Mouse (Mus musculus): Measurements from ENCODE around the gene Glrx5. TPM values are rescaled to one million over a fixed set of nuclear protein-coding genes. Genes with fewer than 3 reads are reported as not detected.

Gene Glrx5
- polyA plus RNA-seq, 1 experiment from 2014 or later, result 162 TPM

- peaks cover 32% of the 10 kb centered on the region for H3K36me3 ChIP-seq (ENCODE audit: insufficient read depth, low read length)
- no peak overlapping the region for H3K4me2 ChIP-seq (replicated peaks; ENCODE audit: low read depth, low read length)
- H3K27ac ChIP-seq (ENCODE audit: low read length), result no peak overlapping the region
- H3K4me3 ChIP-seq (ENCODE audit: low read length), result no peak overlapping the region
- 0 out of 2 replicates have a peak overlapping the region, but pooled peaks have one; percentile 15 for H3K9ac ChIP-seq (replicated peaks; ENCODE audit: low read length)
- H3K27me3 ChIP-seq (ENCODE audit: insufficient read depth, low read length), result no peaks in the 10 kb centered on the region
- peaks cover 15% of the 10 kb centered on the region for H3K4me1 ChIP-seq (ENCODE audit: insufficient read depth, low read length)
- no peaks in the 10 kb centered on the region for H3K9me3 ChIP-seq (ENCODE audit: low read length)
- 37% methylated on average over 12 of the region's 12 CpGs for WGBS
- no peak for ATAC-seq (ENCODE audit: low FRiP score, low TSS enrichment)
Measured at GRCm38 (mm10) chr12:105039578-105040289, 7.2 kb downstream of the Glrx5 start.

- no peak for ATAC-seq (ENCODE audit: low FRiP score, low TSS enrichment)
- H3K27me3 ChIP-seq (ENCODE audit: insufficient read depth, low read length), result no peaks in the 10 kb centered on the region
- 94% methylated on average over 7 of the region's 7 CpGs for WGBS
Measured at GRCm38 (mm10) chr12:105040950-105041349, 8.5 kb downstream of the Glrx5 start.

GRCm38 (mm10) chr12:105043081-105043480 is 10.6 kb downstream of the Glrx5 start:
- Histone ChIP-seq H3K36me3 (ENCODE audit: insufficient read depth, low read length) (peaks cover 29% of the 10 kb centered on the region), H3K4me3 (ENCODE audit: low read length) (no peak overlapping the region), H3K27me3 (ENCODE audit: insufficient read depth, low read length) (no peaks in the 10 kb centered on the region), H3K4me2 (replicated peaks; ENCODE audit: low read depth, low read length) (no peak overlapping the region), H3K9me3 (ENCODE audit: low read length) (0 out of 2 replicates have a peak, but pooled peaks cover 11% of the 10 kb centered on the region), H3K4me1 (ENCODE audit: insufficient read depth, low read length) (peaks cover 15% of the 10 kb centered on the region), H3K27ac (ENCODE audit: low read length) (no peak overlapping the region), H3K9ac (replicated peaks; ENCODE audit: low read length) (no peak overlapping the region)
- WGBS, result 86% methylated on average over 5 of the region's 5 CpGs
- no peak for ATAC-seq (ENCODE audit: low FRiP score, low TSS enrichment)

More at GRCm38 (mm10) chr12:105040950-105041349, 8.5 kb downstream of the Glrx5 start:
- Histone ChIP-seq H3K4me3 (ENCODE audit: low read length) (no peak overlapping the region), H3K9me3 (ENCODE audit: low read length) (0 out of 2 replicates have a peak, but pooled peaks cover under 1% of the 10 kb centered on the region), H3K36me3 (ENCODE audit: insufficient read depth, low read length) (peaks cover 29% of the 10 kb centered on the region), H3K4me2 (replicated peaks; ENCODE audit: low read depth, low read length) (no peak overlapping the region), H3K9ac (replicated peaks; ENCODE audit: low read length) (no peak overlapping the region), H3K27ac (ENCODE audit: low read length) (no peak overlapping the region), H3K4me1 (ENCODE audit: insufficient read depth, low read length) (peaks cover 15% of the 10 kb centered on the region)

GRCm38 (mm10) chr12:105044775-105045174 is 12.3 kb downstream of the Glrx5 start:
- WGBS, result 75% methylated on average over 9 of the region's 9 CpGs
- peak; percentile 54; the same call in 1 of the 2 replicates for ATAC-seq (ENCODE audit: low FRiP score, low TSS enrichment)
- H3K4me1 ChIP-seq (ENCODE audit: insufficient read depth, low read length), result peaks cover 6% of the 10 kb centered on the region

GRCm38 (mm10) chr12:105048301-105048863 is 15.9 kb downstream of the Glrx5 start:
- 0 out of 2 replicates have a peak, but pooled peaks cover 11% of the 10 kb centered on the region for H3K9me3 ChIP-seq (ENCODE audit: low read length)
- no peaks in the 10 kb centered on the region for H3K27me3 ChIP-seq (ENCODE audit: insufficient read depth, low read length)
- ATAC-seq (ENCODE audit: low FRiP score, low TSS enrichment), result no peak
- no peaks in the 10 kb centered on the region for H3K4me1 ChIP-seq (ENCODE audit: insufficient read depth, low read length)
- H3K9ac ChIP-seq (replicated peaks; ENCODE audit: low read length), result no peak overlapping the region
- H3K4me3 ChIP-seq (ENCODE audit: low read length), result no peak overlapping the region
- H3K27ac ChIP-seq (ENCODE audit: low read length), result no peak overlapping the region
- 75% methylated on average over 17 of the region's 17 CpGs for WGBS
- H3K4me2 ChIP-seq (replicated peaks; ENCODE audit: low read depth, low read length), result no peak overlapping the region
- H3K36me3 ChIP-seq (ENCODE audit: insufficient read depth, low read length), result no peaks in the 10 kb centered on the region

More at GRCm38 (mm10) chr12:105044775-105045174, 12.3 kb downstream of the Glrx5 start:
- peaks cover 29% of the 10 kb centered on the region for H3K36me3 ChIP-seq (ENCODE audit: insufficient read depth, low read length)
- H3K4me2 ChIP-seq (replicated peaks; ENCODE audit: low read depth, low read length), result no peak overlapping the region
- H3K4me3 ChIP-seq (ENCODE audit: low read length), result no peak overlapping the region
- H3K27ac ChIP-seq (ENCODE audit: low read length), result no peak overlapping the region
- H3K9me3 ChIP-seq (ENCODE audit: low read length), result 0 out of 2 replicates have a peak, but pooled peaks cover 11% of the 10 kb centered on the region
- no peak overlapping the region for H3K9ac ChIP-seq (replicated peaks; ENCODE audit: low read length)
- H3K27me3 ChIP-seq (ENCODE audit: insufficient read depth, low read length), result no peaks in the 10 kb centered on the region

- H3K9ac ChIP-seq (replicated peaks; ENCODE audit: low read length), result no peak overlapping the region
- H3K4me2 ChIP-seq (replicated peaks; ENCODE audit: low read depth, low read length), result no peak overlapping the region
- H3K27ac ChIP-seq (ENCODE audit: low read length), result no peak overlapping the region
- no peak for ATAC-seq (ENCODE audit: low FRiP score, low TSS enrichment)
- WGBS, result 77% methylated on average over 12 of the region's 12 CpGs
- no peaks in the 10 kb centered on the region for H3K4me1 ChIP-seq (ENCODE audit: insufficient read depth, low read length)
- H3K27me3 ChIP-seq (ENCODE audit: insufficient read depth, low read length), result no peaks in the 10 kb centered on the region
- H3K9me3 ChIP-seq (ENCODE audit: low read length), result 0 out of 2 replicates have a peak, but pooled peaks cover 11% of the 10 kb centered on the region
- H3K36me3 ChIP-seq (ENCODE audit: insufficient read depth, low read length), result no peaks in the 10 kb centered on the region
- H3K4me3 ChIP-seq (ENCODE audit: low read length), result no peak overlapping the region
Measured at GRCm38 (mm10) chr12:105049813-105050212, 17.3 kb downstream of the Glrx5 start.

- Histone ChIP-seq H3K36me3 (ENCODE audit: insufficient read depth, low read length) (no peaks in the 10 kb centered on the region), H3K4me1 (ENCODE audit: insufficient read depth, low read length) (no peaks in the 10 kb centered on the region), H3K9ac (replicated peaks; ENCODE audit: low read length) (no peak overlapping the region), H3K27me3 (ENCODE audit: insufficient read depth, low read length) (no peaks in the 10 kb centered on the region), H3K4me2 (replicated peaks; ENCODE audit: low read depth, low read length) (no peak overlapping the region), H3K9me3 (ENCODE audit: low read length) (0 out of 2 replicates have a peak, but pooled peaks cover 11% of the 10 kb centered on the region), H3K4me3 (ENCODE audit: low read length) (no peak overlapping the region), H3K27ac (ENCODE audit: low read length) (no peak overlapping the region)
- ATAC-seq (ENCODE audit: low FRiP score, low TSS enrichment), result no peak
- WGBS, result 9% methylated on average over 4 of the region's 4 CpGs
Measured at GRCm38 (mm10) chr12:105050898-105051297, 18.4 kb downstream of the Glrx5 start.

- no peak for ATAC-seq (ENCODE audit: low FRiP score, low TSS enrichment)
- Histone ChIP-seq H3K27ac (ENCODE audit: low read length) (no peak overlapping the region), H3K9me3 (ENCODE audit: low read length) (no peaks in the 10 kb centered on the region), H3K4me3 (ENCODE audit: low read length) (no peak overlapping the region), H3K4me1 (ENCODE audit: insufficient read depth, low read length) (no peaks in the 10 kb centered on the region), H3K36me3 (ENCODE audit: insufficient read depth, low read length) (no peaks in the 10 kb centered on the region), H3K27me3 (ENCODE audit: insufficient read depth, low read length) (no peaks in the 10 kb centered on the region), H3K4me2 (replicated peaks; ENCODE audit: low read depth, low read length) (no peak overlapping the region), H3K9ac (replicated peaks; ENCODE audit: low read length) (no peak overlapping the region)
- 94% methylated on average over 15 of the region's 15 CpGs for WGBS
Measured at GRCm38 (mm10) chr12:105054041-105054440, 21.6 kb downstream of the Glrx5 start.

- no peaks in the 10 kb centered on the region for H3K9me3 ChIP-seq (ENCODE audit: low read length)
- 89% methylated on average over 6 of the region's 6 CpGs for WGBS
- H3K4me2 ChIP-seq (replicated peaks; ENCODE audit: low read depth, low read length), result no peak overlapping the region
- ATAC-seq (ENCODE audit: low FRiP score, low TSS enrichment), result no peak; the same call in 1 of the 2 replicates
- H3K27me3 ChIP-seq (ENCODE audit: insufficient read depth, low read length), result no peaks in the 10 kb centered on the region
- no peaks in the 10 kb centered on the region for H3K4me1 ChIP-seq (ENCODE audit: insufficient read depth, low read length)
- H3K4me3 ChIP-seq (ENCODE audit: low read length), result no peak overlapping the region
- no peak overlapping the region for H3K9ac ChIP-seq (replicated peaks; ENCODE audit: low read length)
- no peak overlapping the region for H3K27ac ChIP-seq (ENCODE audit: low read length)
- H3K36me3 ChIP-seq (ENCODE audit: insufficient read depth, low read length), result no peaks in the 10 kb centered on the region
Measured at GRCm38 (mm10) chr12:105055308-105055707, 22.8 kb downstream of the Glrx5 start.

- no peaks in the 10 kb centered on the region for H3K36me3 ChIP-seq (ENCODE audit: insufficient read depth, low read length)
- 85% methylated on average over 2 of the region's 2 CpGs for WGBS
- no peak overlapping the region for H3K9ac ChIP-seq (replicated peaks; ENCODE audit: low read length)
- no peak for ATAC-seq (ENCODE audit: low FRiP score, low TSS enrichment)
- no peaks in the 10 kb centered on the region for H3K27me3 ChIP-seq (ENCODE audit: insufficient read depth, low read length)
- H3K4me1 ChIP-seq (ENCODE audit: insufficient read depth, low read length), result no peaks in the 10 kb centered on the region
- H3K27ac ChIP-seq (ENCODE audit: low read length), result no peak overlapping the region
- H3K9me3 ChIP-seq (ENCODE audit: low read length), result no peaks in the 10 kb centered on the region
- H3K4me3 ChIP-seq (ENCODE audit: low read length), result no peak overlapping the region
- H3K4me2 ChIP-seq (replicated peaks; ENCODE audit: low read depth, low read length), result no peak overlapping the region
Measured at GRCm38 (mm10) chr12:105060006-105060405, 27.5 kb downstream of the Glrx5 start.
